In the genomic region with DNA sequence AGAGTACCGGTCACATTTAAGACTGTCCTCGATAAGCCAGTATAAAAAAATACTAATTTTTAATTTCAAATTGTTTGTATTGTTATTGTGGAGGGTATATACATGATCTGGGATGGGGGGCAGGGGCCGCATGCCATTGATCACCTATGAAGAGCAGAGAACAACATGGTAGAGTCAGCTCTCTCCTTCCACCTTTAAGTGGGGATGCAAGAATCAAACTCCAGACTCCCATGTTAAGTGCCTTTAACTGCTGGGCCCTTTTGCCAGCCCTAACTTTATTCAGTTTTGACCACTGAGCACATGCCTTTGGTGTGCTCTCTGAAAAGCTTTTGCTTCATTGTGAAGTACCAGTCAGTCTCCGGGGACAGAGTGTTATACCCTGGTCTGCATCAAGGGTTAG, we compare ENCODE assay signal across 18 mouse cellular contexts.
DNase-seq lines count a peak whose midpoint lies in the region; ATAC-seq and TF ChIP-seq lines count a peak whose summit lies in the region.
"Had no signal": no experiment of that assay in that cellular context is flagged by ENCODE, and none has a peak within 500 bp of the region (broad histone marks: within the 10 kb centered on the region; RNA-seq: fewer than 3 reads in every experiment).

No protein-coding gene starts in this region.

- no peak overlapping the region for H3K4me2 ChIP-seq in liver, postnatal 0 days (ENCODE audit: low read depth, low read length)
- H3K4me2 ChIP-seq: embryonic facial prominence, embryonic 12.5 days; embryonic facial prominence, embryonic 15.5 days; forebrain, embryonic 13.5 days; heart, embryonic 11.5 days; hindbrain, embryonic 12.5 days; hindbrain, embryonic 15.5 days had no signal

- H3K36me3 ChIP-seq in heart, adult 2 months (ENCODE audit: control insufficient read depth, insufficient read depth, low read length) = peaks cover 5% of the 10 kb centered on the region
- no peaks in the 10 kb centered on the region for H3K36me3 ChIP-seq in liver, postnatal 0 days (replicated peaks; ENCODE audit: insufficient read depth, low read length)
- H3K36me3 ChIP-seq: embryonic facial prominence, embryonic 12.5 days; embryonic facial prominence, embryonic 15.5 days; hindbrain, embryonic 12.5 days; hindbrain, embryonic 15.5 days had no signal

- no peak for TF ChIP-seq CTCF in heart, adult 2 months (IDR thresholded peaks at IDR 0.05)
- TF ChIP-seq CTCF in liver, postnatal 0 days (IDR thresholded peaks at IDR 0.05; ENCODE audit: low read depth) = no peak

- no peak for TF ChIP-seq POLR2A in heart, adult 2 months (IDR thresholded peaks at IDR 0.05; ENCODE audit: insufficient read depth, low read depth, low read length)

- H3K27me3 ChIP-seq in heart, adult 2 months (ENCODE audit: control insufficient read depth, insufficient read depth, low read length) = no peaks in the 10 kb centered on the region
- no peaks in the 10 kb centered on the region for H3K27me3 ChIP-seq in liver, postnatal 0 days (ENCODE audit: insufficient read depth, low read length)
- H3K27me3 ChIP-seq: embryonic facial prominence, embryonic 12.5 days; embryonic facial prominence, embryonic 15.5 days had no signal

- H3K4me3 ChIP-seq in heart, adult 2 months = no peak overlapping the region
- no peak overlapping the region for H3K4me3 ChIP-seq in liver, postnatal 0 days (ENCODE audit: low read depth, low read length)
- H3K4me3 ChIP-seq: embryonic facial prominence, embryonic 12.5 days; embryonic facial prominence, embryonic 15.5 days; forebrain, embryonic 13.5 days; hindbrain, embryonic 12.5 days; hindbrain, embryonic 15.5 days had no signal

- no peak for ATAC-seq in liver, postnatal 0 days
- ATAC-seq: forebrain, embryonic 13.5 days; forebrain, embryonic 16.5 days had no signal

- no peak for TF ChIP-seq EP300 in heart, adult 2 months (IDR thresholded peaks at IDR 0.05; ENCODE audit: insufficient read depth, low read depth, low read length)
- no peak for TF ChIP-seq EP300 in liver, postnatal 0 days (IDR thresholded peaks at IDR 0.05; ENCODE audit: low read depth)

- no peak overlapping the region for H3K27ac ChIP-seq in heart, adult 2 months
- peak overlapping the region; percentile 66 for H3K27ac ChIP-seq in liver, postnatal 0 days (ENCODE audit: low read depth)
- H3K27ac ChIP-seq: embryonic facial prominence, embryonic 12.5 days; embryonic facial prominence, embryonic 15.5 days; forebrain, embryonic 13.5 days; hindbrain, embryonic 12.5 days; hindbrain, embryonic 15.5 days had no signal

- peaks cover 2% of the 10 kb centered on the region; the same call in 1 of the 2 replicates for H3K79me2 ChIP-seq in heart, adult 2 months (replicated peaks; ENCODE audit: control insufficient read depth, insufficient read depth, low read length)

- intact Hi-C loops in heart, adult 2 months (cut with DNase I) = no loop called here

- no peak overlapping the region for H3K9ac ChIP-seq in heart, adult 2 months (ENCODE audit: low read depth, low read length)
- no peak overlapping the region for H3K9ac ChIP-seq in liver, postnatal 0 days (replicated peaks)
- H3K9ac ChIP-seq: embryonic facial prominence, embryonic 12.5 days; embryonic facial prominence, embryonic 15.5 days; forebrain, embryonic 13.5 days; hindbrain, embryonic 12.5 days; hindbrain, embryonic 15.5 days had no signal

- WGBS in heart, adult 2 months = 98% methylated on average over 4 of the region's 4 CpGs
- 75% methylated on average over 4 of the region's 4 CpGs for WGBS in liver, postnatal 0 days (ENCODE audit: insufficient replicate concordance)

- peak; percentile 2 for DNase-seq in adrenal gland, adult 2 months
- no peak for DNase-seq in adrenal gland, postnatal 36 days
- peak; percentile 76 for DNase-seq in heart, adult 11 months
- no peak for DNase-seq in heart, adult 2 months
- DNase-seq in liver, postnatal 0 days = no peak
- no peak for DNase-seq in liver
- DNase-seq: cerebellum, adult 11 months; cerebellum, adult 2 months; cerebellum, adult 9-11 months; cerebellum, postnatal 25 days; gastrocnemius, postnatal 25 days had no signal

- H3K9me3 ChIP-seq in liver, postnatal 0 days (ENCODE audit: low read length) = no peaks in the 10 kb centered on the region
- H3K9me3 ChIP-seq: embryonic facial prominence, embryonic 12.5 days; embryonic facial prominence, embryonic 15.5 days; forebrain, embryonic 13.5 days; hindbrain, embryonic 12.5 days; hindbrain, embryonic 15.5 days had no signal

- peaks cover 20% of the 10 kb centered on the region for H3K4me1 ChIP-seq in heart, adult 2 months (ENCODE audit: control insufficient read depth, insufficient read depth, low read length)
- peaks cover 15% of the 10 kb centered on the region for H3K4me1 ChIP-seq in liver, postnatal 0 days (ENCODE audit: insufficient read depth)

Comparison
In these comparisons a context has a peak if more than half of its experiments do, and no peak if none do; other contexts are left out.
1. DNase-seq: peak in adrenal gland, adult 2 months (single experiment) and heart, adult 11 months (single experiment); none in adrenal gland, postnatal 36 days (0 of 2), heart, adult 2 months (0 of 2), liver, postnatal 0 days (single experiment) and liver (single experiment).